Mouse (Mus musculus) cerebellum, postnatal 14 days (tissue): Measurements from ENCODE around the gene Runx1.

Source experiments
- DNase-seq, 2 experiments: peaks; one replicate each; pipeline ENCODE4 v3.0.0; 2021; ENCODE audit warnings: mixed read lengths in 2 of 2

Runx1 gene

GRCm38 (mm10) chr16:92825908-92826650 is at the start of gene Runx1:
Gene Runx1 (minus strand): TSS chr16:92826149.
- DNase-seq: no peak

- DNase-seq: no peak
Observed at GRCm38 (mm10) chr16:92874015-92874414, 48.1 kb upstream of the Runx1 start.

GRCm38 (mm10) chr16:92871728-92872127 is 45.8 kb upstream of the Runx1 start:
- DNase-seq: peak in 1 of 2 experiments; percentile 11

GRCm38 (mm10) chr16:92868550-92868949 is 42.6 kb upstream of the Runx1 start:
- DNase-seq: no peak

- DNase-seq: no peak
Observed at GRCm38 (mm10) chr16:92867261-92867935, 41.4 kb upstream of the Runx1 start.

GRCm38 (mm10) chr16:92865314-92865713 is 39.4 kb upstream of the Runx1 start:
- DNase-seq: no peak

- DNase-seq: no peak
Observed at GRCm38 (mm10) chr16:92864191-92864590, 38.2 kb upstream of the Runx1 start.

- no peak for DNase-seq
Observed at GRCm38 (mm10) chr16:92863179-92863578, 37.2 kb upstream of the Runx1 start.

GRCm38 (mm10) chr16:92862430-92862829 is 36.5 kb upstream of the Runx1 start:
- no peak for DNase-seq

- DNase-seq: no peak
Observed at GRCm38 (mm10) chr16:92861571-92861970, 35.6 kb upstream of the Runx1 start.

- DNase-seq: no peak
Observed at GRCm38 (mm10) chr16:92860649-92861048, 34.7 kb upstream of the Runx1 start.

GRCm38 (mm10) chr16:92856779-92857178 is 30.8 kb upstream of the Runx1 start:
- DNase-seq: no peak

- no peak for DNase-seq
Observed at GRCm38 (mm10) chr16:92852276-92852675, 26.3 kb upstream of the Runx1 start.

- no peak for DNase-seq
Observed at GRCm38 (mm10) chr16:92850416-92850815, 24.5 kb upstream of the Runx1 start.

GRCm38 (mm10) chr16:92847762-92848300 is 21.9 kb upstream of the Runx1 start:
- no peak for DNase-seq

GRCm38 (mm10) chr16:92845244-92846225 is 19.6 kb upstream of the Runx1 start:
- DNase-seq: peak; percentile 22 to 23

GRCm38 (mm10) chr16:92838709-92839108 is 12.8 kb upstream of the Runx1 start:
- DNase-seq: no peak

- peak; percentile 37 to 56 for DNase-seq
Observed at GRCm38 (mm10) chr16:92831341-92831740, 5.4 kb upstream of the Runx1 start.

- DNase-seq: peak; percentile 27 to 36
Observed at GRCm38 (mm10) chr16:92830479-92830878, 4.5 kb upstream of the Runx1 start.

GRCm38 (mm10) chr16:92828308-92828862 is 2.4 kb upstream of the Runx1 start:
- DNase-seq: no peak

GRCm38 (mm10) chr16:92827663-92828307 is 1.8 kb upstream of the Runx1 start:
- DNase-seq: no peak

GRCm38 (mm10) chr16:92826683-92827082 is 734 bp upstream of the Runx1 start:
- no peak for DNase-seq
